Mouse (Mus musculus) brain, embryonic 14.5 days (tissue): ENCODE results near the gene Aqp3.

Source experiments
- CTCF ChIP-seq: fragments of 200-500 bp; IDR thresholded peaks from 2 replicates; pipeline ENCODE4 v1.5.1; 2012; ENCODE audit warnings: inconsistent platforms, mild to moderate bottlenecking, moderate library complexity, borderline replicate concordance; ENCODE audit not compliant: insufficient read depth, insufficient read length; ENCODE audit errors: extremely low read depth
- POLR2A ChIP-seq: fragments of 200-500 bp; IDR thresholded peaks from 2 replicates; pipeline ENCODE4 v1.6.1; 2012; ENCODE audit warnings: mild to moderate bottlenecking, inconsistent platforms, borderline replicate concordance; ENCODE audit not compliant: poor library complexity, insufficient read depth, insufficient read length, severe bottlenecking; ENCODE audit errors: extremely low read depth

GRCm38 (mm10) chr4:41084819-41085218 is 13.2 kb downstream of the Aqp3 start:
- no peak for TF ChIP-seq CTCF
- no peak for TF ChIP-seq POLR2A
